Mouse (Mus musculus) forebrain, embryonic 15.5 days (tissue): ENCODE results near the gene Klhl29. TPM values are rescaled to one million over a fixed set of nuclear protein-coding genes. Genes with fewer than 3 reads are reported as not detected.
"Not testable (repeated sequence)": the region's sequence is repeated elsewhere in the genome, so short reads cannot be mapped to it uniquely, and the experiment has no call there.

Experiments
- ATAC-seq: fragments of 200-750 bp; cut with Nextera tagmentation; replicated peaks from 2 replicates; pipeline ENCODE4 v1.8.0; 2017; ENCODE audit warnings: mild to moderate bottlenecking, moderate TSS enrichment, moderate library complexity
- H3K27ac ChIP-seq: fragments of 300-500 bp; sonication (generic); replicated peaks from 2 replicates; pipeline ENCODE4 v1.5.1; 2015; ENCODE audit warnings: mild to moderate bottlenecking, inconsistent platforms
- H3K27me3 ChIP-seq: fragments of 300-500 bp; sonication (generic); 2 replicates; pipeline ENCODE4 v1.6.1; 2015; ENCODE audit warnings: inconsistent platforms
- H3K36me3 ChIP-seq: fragments of 300-500 bp; sonication (generic); 2 replicates; pipeline ENCODE4 v1.6.1; 2015; ENCODE audit warnings: mild to moderate bottlenecking, inconsistent platforms
- H3K4me1 ChIP-seq: fragments of 300-500 bp; sonication (generic); 2 replicates; pipeline ENCODE4 v1.6.1; 2015; ENCODE audit warnings: inconsistent platforms
- H3K4me2 ChIP-seq: fragments of 300-500 bp; sonication (generic); replicated peaks from 2 replicates; pipeline ENCODE4 v1.6.1; 2015; ENCODE audit warnings: mild to moderate bottlenecking, inconsistent platforms
- H3K4me3 ChIP-seq: fragments of 300-500 bp; sonication (generic); 2 replicates; pipeline ENCODE4 v1.5.1; 2015; ENCODE audit warnings: mild to moderate bottlenecking, inconsistent platforms
- H3K9ac ChIP-seq: fragments of 300-500 bp; sonication (generic); replicated peaks from 2 replicates; pipeline ENCODE4 v1.6.1; 2015; ENCODE audit warnings: mild to moderate bottlenecking, inconsistent platforms
- H3K9me3 ChIP-seq: fragments of 300-500 bp; sonication (generic); 2 replicates; pipeline ENCODE4 v1.6.1; 2016; ENCODE audit warnings: inconsistent platforms
- WGBS: fragments of 180-500 bp; shearing (Covaris S2); methylation state at CpG from one replicate; pipeline ENCODE4 v1.1.7; 2015; ENCODE audit warnings: mixed read lengths; 5-methylcytosine and 5-hydroxymethylcytosine counted together
- polyA plus RNA-seq: library from polyadenylated mRNA; unstranded; fragments of >200 nt; fragmentation: Nextera tagmentation; extraction: Ambion mirVana; gene quantifications from 2 replicates; pipeline ENCODE4 v1.2.1, GENCODE M21; 2015

Klhl29 gene
- polyA plus RNA-seq, 1 experiment from 2014 or later: 6.5 TPM

DNA sequence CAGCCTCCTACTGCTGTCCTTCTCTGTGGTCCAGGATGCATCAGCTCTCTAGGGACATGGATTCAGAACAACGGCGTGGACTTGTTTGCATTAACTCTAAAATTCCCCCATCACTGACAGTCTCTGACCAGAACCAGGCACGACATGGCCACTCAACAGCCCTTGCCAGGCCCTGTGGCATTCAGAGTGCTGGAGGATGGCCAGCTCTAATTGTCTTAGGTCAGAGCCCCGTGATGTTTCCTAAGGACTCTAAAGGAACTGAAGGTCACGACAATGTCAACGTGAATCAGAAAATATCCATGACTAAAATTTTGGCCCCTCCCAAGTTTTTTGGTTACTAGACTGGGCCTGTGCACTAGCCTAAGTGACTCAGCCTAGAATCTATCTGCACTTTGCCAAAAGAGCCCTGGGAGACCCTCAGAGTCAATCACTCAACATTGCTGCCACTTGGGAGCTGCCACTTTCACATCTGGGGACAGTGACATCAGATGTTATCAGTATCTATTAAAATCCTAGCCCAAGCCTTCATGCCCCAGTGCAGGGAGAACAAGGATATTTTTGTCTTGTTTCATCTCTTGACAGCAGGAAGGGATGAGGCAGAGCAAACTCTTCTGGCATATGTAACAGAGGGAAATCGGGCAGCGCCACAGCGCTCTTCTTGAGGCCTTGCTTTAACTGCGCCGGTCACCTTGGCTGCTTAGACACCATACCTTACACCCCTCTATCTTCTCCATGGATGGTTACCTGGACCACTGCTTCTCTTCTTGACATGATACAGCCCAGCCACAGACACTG is 24.8 kb downstream of the Klhl29 start:
- H3K27ac ChIP-seq: no peak overlapping the region
- no peak overlapping the region for H3K9ac ChIP-seq
- WGBS: 82% methylated on average over 11 of the region's 11 CpGs
- H3K4me1 ChIP-seq: peaks cover 19% of the 10 kb centered on the region
- no peak overlapping the region for H3K4me3 ChIP-seq
- no peaks in the 10 kb centered on the region for H3K9me3 ChIP-seq
- no peaks in the 10 kb centered on the region for H3K36me3 ChIP-seq
- no peak for ATAC-seq
- H3K27me3 ChIP-seq: no peaks in the 10 kb centered on the region
- no peak overlapping the region for H3K4me2 ChIP-seq

GRCm38 (mm10) chr12:5345088-5345487 is 30.4 kb downstream of the Klhl29 start:
- Histone ChIP-seq H3K4me1 (peaks cover 9% of the 10 kb centered on the region; the same call in 1 of the 2 replicates), H3K36me3 (no peaks in the 10 kb centered on the region), H3K4me2 (no peak overlapping the region), H3K9ac (no peak overlapping the region), H3K4me3 (no peak overlapping the region), H3K27ac (no peak overlapping the region), H3K27me3 (no peaks in the 10 kb centered on the region), H3K9me3 (no peaks in the 10 kb centered on the region)
- 88% methylated on average over 6 of the region's 6 CpGs for WGBS
- no peak for ATAC-seq

DNA sequence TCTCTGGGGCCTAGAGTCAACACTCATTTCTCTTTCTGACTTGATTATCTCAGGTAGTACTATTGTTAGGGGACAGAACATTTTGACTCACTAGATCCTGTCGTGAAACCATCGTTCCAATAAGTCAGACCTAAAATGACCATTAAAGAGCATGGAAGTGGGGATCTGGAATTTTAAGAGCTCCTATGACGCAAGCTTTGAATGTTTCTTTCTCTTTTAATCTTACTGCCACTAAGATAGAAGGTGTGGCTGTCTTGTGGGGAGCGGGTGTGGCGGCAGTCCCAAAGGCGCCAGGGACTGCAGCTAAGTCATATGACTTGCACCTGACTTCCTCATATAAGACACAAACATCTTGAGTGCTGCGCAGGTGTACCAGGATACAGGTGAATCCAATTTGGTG is 31.0 kb downstream of the Klhl29 start:
- H3K27me3 ChIP-seq, H3K27ac ChIP-seq, H3K9me3 ChIP-seq, H3K4me1 ChIP-seq, H3K4me3 ChIP-seq, ATAC-seq, H3K4me2 ChIP-seq, H3K36me3 ChIP-seq, H3K9ac ChIP-seq: not testable (repeated sequence)
- WGBS: 95% methylated on average over 6 of the region's 7 CpGs

- H3K4me2 ChIP-seq: no peak overlapping the region
- ATAC-seq: no peak
- H3K27ac ChIP-seq: no peak overlapping the region
- no peak overlapping the region for H3K9ac ChIP-seq
- H3K27me3 ChIP-seq: no peaks in the 10 kb centered on the region
- no peaks in the 10 kb centered on the region for H3K36me3 ChIP-seq
- no peaks in the 10 kb centered on the region for H3K9me3 ChIP-seq
- no peak overlapping the region for H3K4me3 ChIP-seq
- peaks cover 14% of the 10 kb centered on the region for H3K4me1 ChIP-seq
- 90% methylated on average over 6 of the region's 6 CpGs for WGBS
Observed at GRCm38 (mm10) chr12:5340151-5340603, 35.3 kb downstream of the Klhl29 start.

DNA sequence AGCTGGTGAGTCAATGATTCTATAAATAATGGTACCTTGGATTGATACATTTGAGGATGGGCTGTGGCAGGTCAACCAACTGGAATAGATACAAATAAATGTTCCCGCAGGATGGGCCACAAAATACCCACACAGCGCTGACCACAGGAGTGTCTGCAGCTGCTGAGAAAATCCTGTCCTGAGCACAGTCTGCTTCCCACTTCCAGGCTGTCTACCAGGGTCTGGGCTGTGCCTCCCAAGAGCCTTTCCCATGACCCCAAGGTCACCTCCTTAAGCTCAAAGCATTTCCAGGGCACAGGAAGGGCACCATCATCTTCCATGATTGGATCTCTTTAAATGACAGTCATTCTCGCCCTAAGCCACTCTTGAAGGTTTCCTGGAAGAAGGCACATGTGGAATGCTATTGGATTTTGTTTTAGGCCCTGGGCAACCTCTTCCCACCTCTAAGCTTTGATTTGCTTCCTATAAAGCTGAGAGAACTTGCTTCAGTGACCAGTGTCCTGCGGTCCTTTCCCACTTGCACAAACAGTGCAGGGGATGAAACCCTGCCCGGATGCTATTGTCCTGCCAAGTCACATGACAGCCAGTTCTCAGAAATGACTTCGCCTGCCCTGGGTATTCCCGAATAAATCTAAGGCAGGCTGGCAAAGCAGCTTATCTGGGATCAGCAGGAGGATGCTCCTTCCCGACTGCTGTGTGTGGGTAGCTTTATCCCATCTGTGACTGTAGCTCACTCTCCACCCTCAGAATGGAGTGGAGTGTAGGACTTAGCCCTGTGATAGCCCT is 38.4 kb downstream of the Klhl29 start:
- 0 out of 2 replicates have a peak overlapping the region, but pooled peaks have one; percentile 26 for H3K27ac ChIP-seq

DNA sequence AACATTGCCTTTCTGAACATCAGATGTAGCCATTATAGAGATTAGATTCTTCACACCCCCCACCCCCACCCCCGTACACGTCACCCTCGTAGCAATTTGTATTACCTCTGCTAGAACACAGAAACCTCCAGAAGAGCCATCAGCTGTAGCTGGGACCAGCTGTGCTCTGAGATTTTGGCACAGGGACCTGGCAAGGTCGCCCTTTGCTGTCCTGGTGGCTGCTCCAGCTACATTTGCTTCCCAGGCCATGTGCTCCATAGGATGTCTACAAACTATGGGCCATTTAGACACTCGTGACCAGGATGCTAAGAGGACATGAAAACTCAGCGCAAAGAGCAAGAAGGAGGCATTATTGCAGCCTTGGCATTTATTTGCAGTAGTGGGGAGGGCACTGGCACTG is 39.2 kb downstream of the Klhl29 start:
- Histone ChIP-seq H3K27me3 (no peaks in the 10 kb centered on the region), H3K9me3 (no peaks in the 10 kb centered on the region), H3K4me1 (peaks cover 40% of the 10 kb centered on the region), H3K9ac (no peak overlapping the region), H3K4me2 (no peak overlapping the region), H3K36me3 (no peaks in the 10 kb centered on the region), H3K4me3 (no peak overlapping the region), H3K27ac (no peak overlapping the region)
- WGBS: 82% methylated on average over 6 of the region's 6 CpGs
- no peak for ATAC-seq

More for the DNA sequence above, 38.4 kb downstream of the Klhl29 start:
- H3K27me3 ChIP-seq: no peaks in the 10 kb centered on the region
- 51% methylated on average over 8 of the region's 8 CpGs for WGBS
- no peak overlapping the region for H3K4me2 ChIP-seq
- no peaks in the 10 kb centered on the region for H3K9me3 ChIP-seq
- H3K36me3 ChIP-seq: no peaks in the 10 kb centered on the region
- no peak overlapping the region for H3K9ac ChIP-seq
- no peak overlapping the region for H3K4me3 ChIP-seq
- H3K4me1 ChIP-seq: peaks cover 35% of the 10 kb centered on the region
- no peak for ATAC-seq

DNA sequence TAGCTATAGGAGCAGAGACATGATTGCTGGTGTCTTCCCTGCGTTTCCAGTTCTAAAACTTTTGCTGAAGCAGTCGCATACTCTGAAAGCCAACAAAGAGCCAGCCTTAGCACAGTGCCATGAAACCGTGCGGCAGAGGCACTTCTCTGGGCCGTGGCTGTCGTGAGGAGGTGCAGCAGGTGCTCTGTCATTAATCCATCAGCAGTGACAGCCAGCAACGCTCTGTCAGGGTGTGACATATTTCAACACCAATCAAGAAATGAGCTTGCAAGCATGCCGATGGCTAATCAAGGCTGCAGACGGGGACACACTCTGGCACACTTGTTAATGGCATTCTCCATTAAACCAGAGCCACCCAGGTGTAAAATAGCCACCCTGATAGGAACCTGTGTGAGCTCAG is 40.5 kb downstream of the Klhl29 start:
- WGBS: 50% methylated on average over 9 of the region's 9 CpGs

GRCm38 (mm10) chr12:5334175-5334574 is 41.3 kb downstream of the Klhl29 start:
- Histone ChIP-seq H3K27ac (no peak overlapping the region), H3K9me3 (no peaks in the 10 kb centered on the region), H3K36me3 (no peaks in the 10 kb centered on the region), H3K9ac (no peak overlapping the region), H3K27me3 (no peaks in the 10 kb centered on the region), H3K4me2 (no peak overlapping the region), H3K4me3 (no peak overlapping the region), H3K4me1 (peaks cover 40% of the 10 kb centered on the region)
- ATAC-seq: no peak
- 64% methylated on average over 2 of the region's 2 CpGs for whole genome bisulfite sequencing

More for the DNA sequence above, 40.5 kb downstream of the Klhl29 start:
- Histone ChIP-seq H3K4me3 (no peak overlapping the region), H3K9ac (no peak overlapping the region), H3K27ac (0 out of 2 replicates have a peak overlapping the region, but pooled peaks have one; percentile 4), H3K9me3 (no peaks in the 10 kb centered on the region), H3K27me3 (no peaks in the 10 kb centered on the region), H3K4me1 (peaks cover 40% of the 10 kb centered on the region), H3K4me2 (no peak overlapping the region), H3K36me3 (no peaks in the 10 kb centered on the region)
- ATAC-seq: no peak

- WGBS: 57% methylated on average over 13 of the region's 13 CpGs
- H3K36me3 ChIP-seq: no peaks in the 10 kb centered on the region
- no peaks in the 10 kb centered on the region for H3K27me3 ChIP-seq
- no peak for ATAC-seq
- no peak overlapping the region for H3K4me3 ChIP-seq
- H3K9me3 ChIP-seq: no peaks in the 10 kb centered on the region
- H3K4me1 ChIP-seq: peaks cover 33% of the 10 kb centered on the region
- 0 out of 2 replicates have a peak overlapping the region, but pooled peaks have one; percentile 20 for H3K27ac ChIP-seq
- H3K4me2 ChIP-seq: no peak overlapping the region
- no peak overlapping the region for H3K9ac ChIP-seq
Observed at GRCm38 (mm10) chr12:5331810-5332484, 43.5 kb downstream of the Klhl29 start.

GRCm38 (mm10) chr12:5330496-5331070 is 44.9 kb downstream of the Klhl29 start:
- no peak overlapping the region for H3K4me3 ChIP-seq
- no peak overlapping the region for H3K27ac ChIP-seq
- H3K27me3 ChIP-seq: no peaks in the 10 kb centered on the region
- no peak for ATAC-seq
- WGBS: 68% methylated on average over 6 of the region's 6 CpGs
- H3K9me3 ChIP-seq: no peaks in the 10 kb centered on the region
- no peaks in the 10 kb centered on the region for H3K36me3 ChIP-seq
- no peak overlapping the region for H3K4me2 ChIP-seq
- H3K4me1 ChIP-seq: peaks cover 27% of the 10 kb centered on the region
- no peak overlapping the region for H3K9ac ChIP-seq

DNA sequence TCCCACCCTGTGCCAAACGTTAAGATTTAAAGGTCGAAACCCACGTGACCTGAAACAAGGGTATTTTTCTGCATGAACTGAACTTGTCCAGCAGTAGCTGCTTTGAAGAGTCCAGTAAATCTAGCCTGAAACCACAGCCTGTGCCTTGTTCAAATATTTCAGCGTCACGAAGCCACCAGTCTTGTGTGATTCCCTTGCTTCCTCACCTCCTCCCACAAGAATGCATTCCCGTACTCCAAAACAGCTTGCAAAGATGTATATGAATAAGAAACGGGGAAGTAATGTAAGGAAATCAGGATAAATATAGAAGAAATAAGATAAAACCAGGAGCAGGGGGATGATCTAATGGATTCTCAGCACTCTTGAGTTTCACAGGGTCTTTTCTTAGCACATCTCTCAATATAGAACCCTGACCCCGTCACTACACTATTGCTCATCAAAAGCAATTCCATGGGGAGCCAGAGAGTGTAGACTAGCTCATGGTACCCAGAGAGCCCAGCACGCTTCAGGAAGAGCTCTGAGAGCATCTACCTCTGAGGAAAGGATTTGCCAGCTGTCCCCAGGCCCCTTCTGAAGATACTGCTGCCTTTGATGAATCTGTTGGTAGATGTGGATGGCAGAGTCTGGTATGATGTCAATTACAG is 52.9 kb downstream of the Klhl29 start:
- H3K4me3 ChIP-seq: no peak overlapping the region
- no peaks in the 10 kb centered on the region for H3K36me3 ChIP-seq
- no peak overlapping the region for H3K9ac ChIP-seq
- H3K27me3 ChIP-seq: no peaks in the 10 kb centered on the region
- peaks cover 13% of the 10 kb centered on the region; the same call in 1 of the 2 replicates for H3K4me1 ChIP-seq
- H3K9me3 ChIP-seq: no peaks in the 10 kb centered on the region
- WGBS: 90% methylated on average over 9 of the region's 9 CpGs
- ATAC-seq: no peak
- no peak overlapping the region for H3K27ac ChIP-seq
- H3K4me2 ChIP-seq: no peak overlapping the region
